Mouse (Mus musculus): Measurements from ENCODE around the gene H2afb2.

The H2afb2 gene

DNA sequence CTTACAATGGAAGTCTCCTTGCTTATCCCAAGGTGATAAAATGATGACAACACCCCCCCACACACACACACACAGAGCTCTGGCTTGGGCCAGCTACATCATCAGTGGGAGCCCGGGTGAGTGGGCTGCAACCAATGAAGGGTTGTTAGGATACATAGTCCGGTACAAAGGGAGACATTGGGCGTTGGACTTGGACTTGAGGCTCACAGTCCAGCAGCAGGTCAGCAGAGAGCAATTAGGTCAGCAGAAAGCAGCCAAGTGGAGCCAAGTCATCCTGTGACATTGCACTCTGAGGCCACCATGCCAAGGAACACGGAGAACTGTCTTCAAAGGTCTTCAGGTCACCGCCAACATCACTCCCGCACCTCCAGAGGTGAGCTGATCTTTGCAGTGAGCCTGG is at the start of gene H2afb2:
Gene H2afb2 (plus strand): TSS at position 301 of the 400 bp plus-strand sequence.
- no peak for DNase-seq
